Mouse (Mus musculus): ENCODE measurements around the gene Tspyl2.

GRCm38 (mm10) chrX:152323584-152323983, 18.6 kb downstream of the Tspyl2 start:
- no peak for TF ChIP-seq CTCF (IDR thresholded peaks at IDR 0.05; ENCODE audit: low read depth)
- TF ChIP-seq EP300 (IDR thresholded peaks at IDR 0.05; ENCODE audit: low read depth), result no peak

All from heart, postnatal 0 days (tissue).